Mouse (Mus musculus) limb, embryonic 14.5 days (tissue): ENCODE measurements around the gene Emg1. TPM values are rescaled to one million over a fixed set of nuclear protein-coding genes. Genes with fewer than 3 reads are reported as not detected.

Experiments used
- ATAC-seq: fragments of 200-750 bp; cut with Nextera tagmentation; 2 replicates; pipeline ENCODE4 v1.8.0; 2017; ENCODE audit warnings: low read depth, moderate number of reproducible peaks, moderate TSS enrichment; ENCODE audit not compliant: low FRiP score
- DNase-seq: peaks from one replicate; pipeline ENCODE4 v3.0.0-alpha.2; 2015; ENCODE audit warnings: low spot score
- H3K27ac ChIP-seq: fragments of 300-500 bp; sonication (generic); replicated peaks from 2 replicates; pipeline ENCODE4 v1.5.1; 2014; ENCODE audit warnings: low read depth, mild to moderate bottlenecking, low read length, moderate library complexity, mixed read lengths
- H3K27me3 ChIP-seq: fragments of 300-500 bp; sonication (generic); 2 replicates; pipeline ENCODE4 v1.6.1; 2014; ENCODE audit warnings: low read length, mixed read lengths; ENCODE audit not compliant: control insufficient read depth, insufficient read depth
- H3K36me3 ChIP-seq: fragments of 300-500 bp; sonication (generic); 2 replicates; pipeline ENCODE4 v1.6.1; 2014; ENCODE audit warnings: mild to moderate bottlenecking, low read length, moderate library complexity, mixed read lengths; ENCODE audit not compliant: control insufficient read depth, insufficient read depth
- H3K4me1 ChIP-seq: fragments of 300-500 bp; sonication (generic); 2 replicates; pipeline ENCODE4 v1.6.1; 2014; ENCODE audit warnings: antibody characterized with exemption, low read length, mixed read lengths; ENCODE audit not compliant: control insufficient read depth, insufficient read depth
- H3K4me2 ChIP-seq: fragments of 300-500 bp; sonication (generic); replicated peaks from 2 replicates; pipeline ENCODE4 v1.6.1; 2014; ENCODE audit warnings: low read depth, mild to moderate bottlenecking, low read length, moderate library complexity; ENCODE audit not compliant: severe bottlenecking
- H3K4me3 ChIP-seq: fragments of 300-500 bp; sonication (generic); replicated peaks from 2 replicates; pipeline ENCODE4 v1.5.1; 2014; ENCODE audit warnings: low read length
- H3K9ac ChIP-seq: fragments of 300-500 bp; sonication (generic); 2 replicates; pipeline ENCODE4 v1.6.1; 2014; ENCODE audit warnings: mild to moderate bottlenecking, low read depth, low read length, moderate library complexity; ENCODE audit not compliant: severe bottlenecking
- H3K9me3 ChIP-seq: fragments of 300-500 bp; sonication (generic); 2 replicates; pipeline ENCODE4 v1.6.1; 2016; ENCODE audit warnings: low read length; ENCODE audit not compliant: control insufficient read depth
- POLR2A ChIP-seq: fragments of 200-500 bp; IDR thresholded peaks from 2 replicates; pipeline ENCODE4 v1.8.0; 2012; ENCODE audit warnings: inconsistent platforms, mild to moderate bottlenecking, moderate library complexity, borderline replicate concordance; ENCODE audit not compliant: insufficient read depth, insufficient read length; ENCODE audit errors: extremely low read depth
- WGBS: fragments of 180-500 bp; shearing (Covaris S2); extraction: QIAGEN DNeasy Blood & Tissue Kit; methylation state at CpG from one replicate; pipeline ENCODE4 v1.1.7; 2014; 5-methylcytosine and 5-hydroxymethylcytosine counted together
- polyA plus RNA-seq, 2 experiments: library from polyadenylated mRNA; depleted of rRNA in 1 of 2; stranded (reverse) in 1 of 2; unstranded in 1 of 2; fragments of >200 nt; fragmentation: Nextera tagmentation in 1 of 2; extraction: Ambion mirVana in 1 of 2; gene quantifications; 2 replicates each; pipeline versions ENCODE4 v1.2.1 to v1.2.3; 2012 to 2014

Emg1 gene
- polyA plus RNA-seq, 2 experiments, result 148 to 185 TPM

DNA sequence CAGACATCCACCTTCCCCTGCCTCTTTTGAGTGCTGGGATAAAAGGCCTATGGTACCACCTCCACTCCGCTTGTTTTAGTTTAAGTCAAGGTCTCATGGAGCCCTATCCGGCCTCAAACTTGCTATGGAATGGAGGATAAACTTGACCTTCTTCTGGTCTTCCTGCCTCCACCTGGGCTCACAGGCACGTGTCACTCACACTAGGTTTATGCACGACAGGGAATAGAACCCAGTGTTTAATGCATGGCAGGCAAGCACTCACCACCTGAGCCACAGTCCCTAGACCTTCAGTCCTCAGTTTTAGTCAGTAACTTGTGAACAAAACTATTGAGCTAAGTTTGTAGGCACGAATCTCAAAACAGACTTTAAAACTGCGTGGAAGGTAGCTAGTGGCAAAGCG is 19.1 kb upstream of the Emg1 start:
- no peaks in the 10 kb centered on the region for H3K27me3 ChIP-seq
- no peak overlapping the region for H3K4me3 ChIP-seq
- H3K9ac ChIP-seq, result no peak overlapping the region
- H3K27ac ChIP-seq, result no peak overlapping the region
- H3K4me1 ChIP-seq, result no peaks in the 10 kb centered on the region
- no peak overlapping the region for H3K4me2 ChIP-seq
- ATAC-seq (no peak), DNase-seq (no peak)
- no peaks in the 10 kb centered on the region for H3K36me3 ChIP-seq
- TF ChIP-seq POLR2A, result no peak
- 79% methylated on average over 7 of the region's 7 CpGs for WGBS
- no peaks in the 10 kb centered on the region for H3K9me3 ChIP-seq

DNA sequence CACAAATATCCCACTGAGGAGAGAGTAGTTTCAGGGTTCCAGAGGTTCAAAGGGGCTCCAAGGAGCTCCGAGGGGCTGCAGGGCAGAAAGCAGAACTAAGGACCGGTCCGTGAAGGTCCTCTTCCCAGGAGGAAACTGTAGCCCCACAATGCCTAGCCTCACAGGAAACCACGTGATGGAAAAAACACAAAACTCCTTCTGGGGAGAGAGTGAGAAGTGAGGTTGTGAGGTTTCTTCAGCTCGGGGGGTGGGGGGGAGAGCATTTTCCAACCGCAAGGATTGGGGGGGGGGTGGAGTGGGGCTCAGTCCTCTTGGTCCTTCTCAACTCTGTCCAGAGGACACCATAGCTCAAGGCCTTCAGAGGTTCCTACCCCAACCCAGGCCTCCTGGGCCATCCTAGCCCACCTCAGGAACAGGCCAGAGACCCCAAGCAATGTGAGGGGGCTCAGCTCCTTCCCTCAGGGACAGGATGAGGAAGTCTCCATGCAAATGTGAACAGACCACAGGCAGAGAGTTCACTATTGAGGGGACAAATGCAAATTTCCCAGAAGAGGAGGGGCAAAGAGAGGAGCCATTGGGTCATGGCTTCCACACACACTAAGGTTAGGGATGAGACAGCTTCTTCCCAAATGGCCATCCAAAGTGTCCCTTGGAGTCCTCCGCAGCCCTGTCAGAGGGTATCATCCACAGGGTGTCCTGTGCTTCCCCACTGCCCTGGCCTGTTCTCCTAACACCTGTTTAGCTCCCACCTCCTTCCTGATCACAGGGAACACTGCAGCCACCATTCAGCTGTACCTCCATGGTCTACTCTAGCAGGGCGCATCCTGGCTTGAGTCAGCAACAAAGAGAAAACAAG is 18.1 kb upstream of the Emg1 start:
- no peak for DNase-seq
- Histone ChIP-seq H3K4me2 (no peak overlapping the region), H3K9ac (no peak overlapping the region), H3K27me3 (no peaks in the 10 kb centered on the region), H3K36me3 (no peaks in the 10 kb centered on the region), H3K9me3 (no peaks in the 10 kb centered on the region), H3K27ac (no peak overlapping the region), H3K4me1 (no peaks in the 10 kb centered on the region), H3K4me3 (no peak overlapping the region)
- ATAC-seq, result no peak
- no peak for TF ChIP-seq POLR2A
- WGBS, result 83% methylated on average over 8 of the region's 8 CpGs

DNA sequence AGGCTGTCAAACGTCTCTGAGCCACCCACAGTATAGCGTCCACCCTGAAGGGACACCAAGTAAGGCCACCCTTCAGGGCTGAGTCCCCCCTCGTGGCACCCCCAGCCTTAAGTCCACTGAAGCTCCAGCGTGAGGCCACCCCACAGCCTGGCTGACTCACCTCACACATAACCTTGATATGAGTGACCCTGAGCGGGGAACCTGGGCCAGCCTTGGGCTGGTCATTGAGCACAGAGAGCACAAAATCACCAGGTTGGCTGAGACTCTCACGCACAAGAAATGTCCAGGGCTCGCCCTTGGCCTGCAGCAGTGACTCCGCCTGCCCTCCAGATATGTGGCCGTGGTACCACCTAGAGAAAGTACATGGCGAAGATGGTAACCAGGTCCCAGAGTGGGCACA is 16.6 kb upstream of the Emg1 start:
- H3K4me2 ChIP-seq, result no peak overlapping the region
- ATAC-seq (no peak), DNase-seq (no peak)
- WGBS, result 92% methylated on average over 10 of the region's 10 CpGs
- no peak for TF ChIP-seq POLR2A
- H3K4me1 ChIP-seq, result no peaks in the 10 kb centered on the region
- H3K9me3 ChIP-seq, result no peaks in the 10 kb centered on the region
- H3K27ac ChIP-seq, result no peak overlapping the region
- H3K4me3 ChIP-seq, result no peak overlapping the region
- no peaks in the 10 kb centered on the region for H3K36me3 ChIP-seq
- H3K27me3 ChIP-seq, result no peaks in the 10 kb centered on the region
- no peak overlapping the region for H3K9ac ChIP-seq

DNA sequence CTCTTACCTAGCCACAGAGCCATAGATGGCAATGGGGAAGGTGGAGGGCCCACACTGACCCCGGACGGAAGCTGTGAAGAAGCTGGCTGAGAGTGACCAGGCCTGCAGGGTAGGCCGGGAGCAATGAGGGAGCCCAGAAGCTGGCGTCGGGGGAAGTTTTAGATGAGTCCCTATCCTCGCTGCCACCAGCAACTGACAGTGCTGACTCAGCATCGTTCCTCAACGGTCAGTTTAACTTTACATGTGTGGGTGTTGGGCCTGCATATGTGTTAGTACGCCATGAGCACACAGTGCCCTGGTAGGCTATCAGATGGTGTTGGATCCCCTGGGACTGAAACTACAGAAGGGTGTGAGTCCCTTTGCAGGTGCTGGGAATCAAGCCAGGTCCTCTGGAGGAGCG is 12.5 kb upstream of the Emg1 start:
- 82% methylated on average over 10 of the region's 10 CpGs for WGBS

DNA sequence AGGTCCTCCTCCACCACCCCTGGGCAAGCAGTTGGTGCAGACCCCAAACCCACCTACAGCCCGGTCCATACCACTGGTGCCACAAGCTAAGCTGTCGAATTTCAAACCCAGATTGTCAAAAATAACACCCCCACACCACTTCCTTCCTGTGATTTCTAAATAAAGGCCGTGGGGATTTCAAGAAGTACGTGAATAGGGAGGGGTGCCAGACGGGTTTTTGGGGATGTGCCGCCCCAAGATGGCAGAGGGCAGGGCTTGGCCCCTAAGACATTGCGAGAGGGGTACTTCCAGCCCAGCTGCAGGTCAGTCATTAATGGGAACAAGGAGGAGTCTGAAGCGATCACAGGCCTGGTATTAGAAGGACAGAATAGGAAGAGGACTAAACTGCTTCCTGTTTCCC is 11.6 kb upstream of the Emg1 start:
- TF ChIP-seq POLR2A, result no peak
- H3K27me3 ChIP-seq, result no peaks in the 10 kb centered on the region
- H3K4me3 ChIP-seq, result no peak overlapping the region
- 74% methylated on average over 8 of the region's 8 CpGs for WGBS
- ATAC-seq, result no peak
- H3K4me2 ChIP-seq, result no peak overlapping the region
- no peak overlapping the region for H3K9ac ChIP-seq
- no peaks in the 10 kb centered on the region for H3K9me3 ChIP-seq
- no peaks in the 10 kb centered on the region for H3K36me3 ChIP-seq
- no peak overlapping the region for H3K27ac ChIP-seq
- DNase-seq, result no peak
- H3K4me1 ChIP-seq, result no peaks in the 10 kb centered on the region

More for the DNA sequence above, 12.5 kb upstream of the Emg1 start:
- Histone ChIP-seq H3K27me3 (no peaks in the 10 kb centered on the region), H3K27ac (no peak overlapping the region), H3K4me3 (no peak overlapping the region), H3K4me1 (no peaks in the 10 kb centered on the region), H3K9me3 (no peaks in the 10 kb centered on the region), H3K4me2 (no peak overlapping the region), H3K36me3 (no peaks in the 10 kb centered on the region), H3K9ac (no peak overlapping the region)
- ATAC-seq (no peak), DNase-seq (no peak)
- no peak for TF ChIP-seq POLR2A
